Mouse (Mus musculus): ENCODE data around the gene Med12. TPM values are rescaled to one million over a fixed set of nuclear protein-coding genes. Genes with fewer than 3 reads are reported as not detected.

Gene Med12
- polyA plus RNA-seq (2012; rRNA removed; ENCODE audit: low replicate concordance) = 98.8 and 147 TPM in 2 replicates

GRCm38 (mm10) chrX:101273875-101274738 is at the start of gene Med12:
Gene Med12, plus strand, starts transcription at chrX:101274030.

DNA sequence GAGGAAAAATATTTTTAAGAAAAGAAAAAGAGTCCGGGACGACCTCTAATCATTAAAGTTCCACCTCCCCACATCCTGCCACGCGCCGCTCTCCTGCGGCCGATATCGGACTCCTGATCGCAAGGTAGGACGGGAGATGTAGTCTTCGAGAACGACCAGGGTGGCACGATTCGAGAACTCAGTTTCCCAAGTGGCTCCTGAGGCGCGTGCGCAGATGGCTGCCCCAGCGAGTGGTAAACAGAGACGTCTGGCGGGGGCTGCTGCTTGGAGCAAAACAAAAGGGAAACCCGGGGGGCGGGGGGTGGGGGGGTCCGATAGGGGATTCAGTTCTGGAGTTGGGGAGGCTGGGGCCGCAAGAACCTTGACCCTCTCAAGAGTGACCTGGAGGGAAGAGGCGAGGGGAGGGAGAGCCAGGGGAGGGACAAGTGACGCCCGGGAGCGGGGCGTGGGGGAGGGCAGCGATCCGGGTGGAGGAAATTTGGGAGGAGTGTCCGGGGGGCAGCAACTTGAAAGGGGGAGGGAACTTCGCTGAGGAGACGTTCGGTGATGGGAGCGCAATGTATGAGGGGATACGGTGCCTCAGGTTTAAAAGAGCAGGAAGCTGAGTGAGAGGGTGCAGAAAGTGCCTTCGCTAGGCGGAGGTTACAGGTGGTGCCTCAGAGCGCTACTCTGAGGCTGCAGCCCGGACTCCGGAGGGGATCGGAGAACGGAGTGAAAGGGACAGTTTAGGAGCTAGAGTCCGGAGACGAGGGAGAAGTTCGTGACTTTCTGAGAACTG is 19.7 kb upstream of the Med12 start, which contains the start of gene Foxo4:
Gene Foxo4 (plus strand): TSS at position 577 of the 778 bp plus-strand sequence.

DNA sequence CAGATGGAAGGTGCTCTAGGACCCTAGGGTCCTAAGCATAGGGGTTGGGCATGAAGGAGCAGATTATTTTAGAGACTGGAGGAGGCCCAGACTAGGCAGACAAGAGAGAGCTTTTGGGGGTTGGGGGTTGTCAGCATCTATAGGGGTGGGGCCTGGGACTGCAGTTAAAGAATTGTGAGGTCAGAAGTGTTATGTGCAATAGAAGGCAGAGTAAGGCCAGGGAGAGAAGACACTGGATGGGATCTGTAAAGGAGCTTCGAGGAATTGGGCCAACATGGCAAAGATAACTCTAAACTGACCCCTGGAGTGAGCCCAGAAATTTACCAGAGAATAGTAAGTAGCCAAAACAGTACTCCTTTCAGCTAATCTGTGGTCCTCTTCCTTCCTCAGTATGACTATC is 9.9 kb upstream of the Med12 start, which contains the start of gene Gm614:
Gene Gm614 (minus strand): TSS at position 101 of the 400 bp plus-strand sequence.

GRCm38 (mm10) chrX:101268025-101268754 is 5.6 kb upstream of the Med12 start, which contains the start of gene Il2rg:
Gene Il2rg, minus strand, starts transcription at chrX:101268255.

GRCm38 (mm10) chrX:101268755-101269124 is 5.1 kb upstream of the Med12 start, which contains the start of gene Gm20489:
Gene Gm20489, minus strand, starts transcription at chrX:101269023.

GRCm38 (mm10) chrX:101299055-101299454 is 25.2 kb downstream of the Med12 start, which contains the start of gene Nlgn3:
Gene Nlgn3, plus strand, starts transcription at chrX:101299168.

Other genes with a start within 250 kb of the Med12 start
- gene Tex11, start 214.4 kb upstream of the Med12 start, polyA plus RNA-seq (2012; rRNA removed; ENCODE audit: low replicate concordance) = not detected in 2 replicates
- gene Slc7a3, start 188.0 kb upstream of the Med12 start, polyA plus RNA-seq (2012; rRNA removed; ENCODE audit: low replicate concordance) = 1.0 and 3.1 TPM in 2 replicates
- 19.1 and 27.4 TPM in 2 replicates for gene Snx12, start 51.5 kb upstream of the Med12 start, polyA plus RNA-seq (2012; rRNA removed; ENCODE audit: low replicate concordance)
- gene Foxo4, start 19.5 kb upstream of the Med12 start, polyA plus RNA-seq (2012; rRNA removed; ENCODE audit: low replicate concordance) = 49.5 and 50.2 TPM in 2 replicates
- gene Gm614, start 10.0 kb upstream of the Med12 start, polyA plus RNA-seq (2012; rRNA removed; ENCODE audit: low replicate concordance) = 0.34 TPM in 1 of 2 replicates, not detected in the other
- 21.5 and 23.4 TPM in 2 replicates for gene Il2rg, start 5.8 kb upstream of the Med12 start, polyA plus RNA-seq (2012; rRNA removed; ENCODE audit: low replicate concordance)
- gene Gm20489, start 5.0 kb upstream of the Med12 start, polyA plus RNA-seq (2012; rRNA removed; ENCODE audit: low replicate concordance) = not detected in 2 replicates
- gene Nlgn3, start 25.1 kb downstream of the Med12 start, polyA plus RNA-seq (2012; rRNA removed; ENCODE audit: low replicate concordance) = 0.20 and 2.4 TPM in 2 replicates
- gene Gjb1, start 102.3 kb downstream of the Med12 start, polyA plus RNA-seq (2012; rRNA removed; ENCODE audit: low replicate concordance) = 1.9 TPM in 1 of 2 replicates, not detected in the other
- gene Zmym3, start 146.8 kb downstream of the Med12 start, polyA plus RNA-seq (2012; rRNA removed; ENCODE audit: low replicate concordance) = 26.1 and 52.2 TPM in 2 replicates
- gene Nono, start 155.3 kb downstream of the Med12 start, polyA plus RNA-seq (2012; rRNA removed; ENCODE audit: low replicate concordance) = 86.8 and 191 TPM in 2 replicates
- gene Itgb1bp2, start 175.1 kb downstream of the Med12 start, polyA plus RNA-seq (2012; rRNA removed; ENCODE audit: low replicate concordance) = 0.17 and 0.66 TPM in 2 replicates